Mouse (Mus musculus): ENCODE results near the gene Htra1.

Htra1 gene

GRCm38 (mm10) chr7:130969076-130969475 lies 33.2 kb downstream of the Htra1 start:
- no peak for TF ChIP-seq GATA4 (IDR thresholded peaks at IDR 0.05; ENCODE audit: insufficient replicate concordance, low read length)

- TF ChIP-seq GATA4 (IDR thresholded peaks at IDR 0.05; ENCODE audit: insufficient replicate concordance, low read length), result no peak
These were observed 33.6 kb downstream of the Htra1 start for GRCm38 (mm10) chr7:130969507-130969906.

- TF ChIP-seq GATA4 (IDR thresholded peaks at IDR 0.05; ENCODE audit: insufficient replicate concordance, low read length), result no peak
These were observed 36.9 kb downstream of the Htra1 start for GRCm38 (mm10) chr7:130972767-130973166.

GRCm38 (mm10) chr7:130976305-130976935 lies 40.5 kb downstream of the Htra1 start:
- TF ChIP-seq GATA4 (IDR thresholded peaks at IDR 0.05; ENCODE audit: insufficient replicate concordance, low read length), result no peak

GRCm38 (mm10) chr7:130977794-130978521 lies 42.0 kb downstream of the Htra1 start:
- no peak for TF ChIP-seq GATA4 (IDR thresholded peaks at IDR 0.05; ENCODE audit: insufficient replicate concordance, low read length)

- TF ChIP-seq GATA4 (IDR thresholded peaks at IDR 0.05; ENCODE audit: insufficient replicate concordance, low read length), result no peak
These were observed 42.6 kb downstream of the Htra1 start for GRCm38 (mm10) chr7:130978545-130978944.

GRCm38 (mm10) chr7:130980130-130980529 lies 44.2 kb downstream of the Htra1 start:
- TF ChIP-seq GATA4 (IDR thresholded peaks at IDR 0.05; ENCODE audit: insufficient replicate concordance, low read length), result no peak

GRCm38 (mm10) chr7:130982371-130982770 lies 46.5 kb downstream of the Htra1 start:
- TF ChIP-seq GATA4 (IDR thresholded peaks at IDR 0.05; ENCODE audit: insufficient replicate concordance, low read length), result no peak

GRCm38 (mm10) chr7:130982881-130983280 lies 47.0 kb downstream of the Htra1 start:
- no peak for TF ChIP-seq GATA4 (IDR thresholded peaks at IDR 0.05; ENCODE audit: insufficient replicate concordance, low read length)

GRCm38 (mm10) chr7:130984294-130984693 lies 48.4 kb downstream of the Htra1 start:
- TF ChIP-seq GATA4 (IDR thresholded peaks at IDR 0.05; ENCODE audit: insufficient replicate concordance, low read length), result no peak

- TF ChIP-seq GATA4 (IDR thresholded peaks at IDR 0.05; ENCODE audit: insufficient replicate concordance, low read length), result no peak
These were observed 49.3 kb downstream of the Htra1 start for GRCm38 (mm10) chr7:130985193-130985592.

GRCm38 (mm10) chr7:130985716-130986115 lies 49.8 kb downstream of the Htra1 start:
- no peak for TF ChIP-seq GATA4 (IDR thresholded peaks at IDR 0.05; ENCODE audit: insufficient replicate concordance, low read length)

- no peak for TF ChIP-seq GATA4 (IDR thresholded peaks at IDR 0.05; ENCODE audit: insufficient replicate concordance, low read length)
These were observed 52.2 kb downstream of the Htra1 start for GRCm38 (mm10) chr7:130988146-130988545.

GRCm38 (mm10) chr7:130989371-130989770 lies 53.5 kb downstream of the Htra1 start:
- no peak for TF ChIP-seq GATA4 (IDR thresholded peaks at IDR 0.05; ENCODE audit: insufficient replicate concordance, low read length)

GRCm38 (mm10) chr7:130991174-130991789 lies 55.4 kb downstream of the Htra1 start:
- TF ChIP-seq GATA4 (IDR thresholded peaks at IDR 0.05; ENCODE audit: insufficient replicate concordance, low read length), result no peak

- no peak for TF ChIP-seq GATA4 (IDR thresholded peaks at IDR 0.05; ENCODE audit: insufficient replicate concordance, low read length)
These were observed 58.0 kb downstream of the Htra1 start for GRCm38 (mm10) chr7:130993907-130994306.

Measured in liver, adult (tissue).